Mouse (Mus musculus): ENCODE data around the gene Zic1.

GRCm38 (mm10) chr9:91361856-91362601 is 3.6 kb downstream of the Zic1 start, which contains the start of gene Zic4:
- no peak for TF ChIP-seq EP300 (IDR thresholded peaks at IDR 0.05; ENCODE audit: low read depth)
- no peak for TF ChIP-seq CTCF (IDR thresholded peaks at IDR 0.05; ENCODE audit: low read depth)
